In the genomic region with DNA sequence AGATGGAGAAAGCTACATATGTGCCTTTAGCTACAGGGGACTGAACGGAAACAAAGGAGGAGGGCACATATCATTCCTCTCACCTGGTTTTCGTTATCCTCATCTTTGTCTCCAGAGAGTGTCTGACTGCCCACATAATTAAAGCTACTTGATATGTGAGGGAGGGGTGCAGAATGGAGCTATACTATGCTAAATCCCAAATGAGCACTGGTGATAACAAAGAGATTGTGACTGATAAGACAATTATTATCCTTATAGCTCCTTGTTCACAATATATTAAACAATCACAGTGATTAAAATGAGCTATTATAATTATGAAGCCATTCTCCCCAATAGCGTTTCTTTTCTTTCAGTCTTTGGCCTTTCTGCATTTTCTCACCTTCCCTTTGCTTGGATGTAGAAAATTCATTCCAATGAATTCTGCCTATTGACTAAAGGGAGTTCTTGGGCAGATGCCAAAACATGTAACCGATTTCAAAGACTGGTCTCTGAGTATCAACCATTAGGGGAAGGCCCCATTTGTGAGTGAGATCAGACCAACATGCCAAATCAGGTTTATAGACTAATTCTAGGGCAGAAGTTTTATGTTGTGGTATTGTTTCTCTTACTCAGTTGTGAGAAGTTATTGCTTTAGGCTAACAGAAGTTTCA, we compare ENCODE assay signal across 11 mouse cellular contexts.
"Had no signal": no experiment of that assay in that cellular context is flagged by ENCODE, and none has a peak within 500 bp of the region (broad histone marks: within the 10 kb centered on the region; RNA-seq: fewer than 3 reads in every experiment).

No protein-coding gene starts in this region.

- H3K4me3 ChIP-seq: limb, embryonic 15.5 days; liver, embryonic 12.5 days; midbrain, embryonic 12.5 days had no signal

- H3K27me3 ChIP-seq: limb, embryonic 15.5 days; liver, embryonic 12.5 days; midbrain, embryonic 12.5 days had no signal

- H3K4me1 ChIP-seq: limb, embryonic 15.5 days; liver, embryonic 12.5 days; midbrain, embryonic 12.5 days had no signal

- ATAC-seq: liver, embryonic 12.5 days had no signal

- H3K4me2 ChIP-seq: limb, embryonic 15.5 days; liver, embryonic 12.5 days; lung, embryonic 14.5 days; midbrain, embryonic 12.5 days had no signal

- H3K27ac ChIP-seq: limb, embryonic 15.5 days; liver, embryonic 12.5 days; midbrain, embryonic 12.5 days had no signal

- DNase-seq: kidney, postnatal 25 days; lung, embryonic 14.5 days; lung, postnatal 10 days; lung, postnatal 4 days; right cerebral cortex, postnatal 4 days; spleen, adult 18-20 months; thymus, adult 18-20 months; thymus, postnatal 14 days had no signal

- H3K36me3 ChIP-seq: limb, embryonic 15.5 days; liver, embryonic 12.5 days; midbrain, embryonic 12.5 days had no signal

- H3K9ac ChIP-seq: limb, embryonic 15.5 days; liver, embryonic 12.5 days; lung, embryonic 14.5 days; midbrain, embryonic 12.5 days had no signal

- H3K9me3 ChIP-seq: limb, embryonic 15.5 days; liver, embryonic 12.5 days; midbrain, embryonic 12.5 days had no signal
